Mouse (Mus musculus) heart, adult 2 months (tissue): Measurements from ENCODE around the gene Gm20479. TPM values are rescaled to one million over a fixed set of nuclear protein-coding genes. Genes with fewer than 3 reads are reported as not detected.

ENCODE experiments used
- DNase-seq, 2 experiments: peaks; one replicate each; pipeline ENCODE4 v3.0.0; 2021
- H3K27ac ChIP-seq: fragments of 200-600 bp; 2 replicates; pipeline ENCODE4 v1.8.1; 2022
- H3K27me3 ChIP-seq: fragments of 200-500 bp; 2 replicates; pipeline ENCODE4 v1.6.1; 2012; ENCODE audit warnings: mild to moderate bottlenecking, low read length, inconsistent platforms, mixed read lengths; ENCODE audit not compliant: control insufficient read depth, insufficient read depth
- H3K36me3 ChIP-seq: fragments of 200-500 bp; 2 replicates; pipeline ENCODE4 v1.6.1; 2012; ENCODE audit warnings: low read length, inconsistent platforms; ENCODE audit not compliant: control insufficient read depth, insufficient read depth
- H3K4me1 ChIP-seq: fragments of 200-500 bp; 2 replicates; pipeline ENCODE4 v1.6.1; 2011; ENCODE audit warnings: low read length; ENCODE audit not compliant: control insufficient read depth, insufficient read depth
- H3K4me3 ChIP-seq: fragments of 200-600 bp; 2 replicates; pipeline ENCODE4 v1.8.1; 2022
- H3K79me2 ChIP-seq: fragments of 200-500 bp; replicated peaks from 2 replicates; pipeline ENCODE4 v1.6.1; 2012; ENCODE audit warnings: mild to moderate bottlenecking, inconsistent platforms, low read length, moderate library complexity, mixed read lengths; ENCODE audit not compliant: control insufficient read depth, insufficient read depth
- H3K9ac ChIP-seq: fragments of 200-500 bp; 2 replicates; pipeline ENCODE4 v1.6.1; 2012; ENCODE audit warnings: low read depth, mild to moderate bottlenecking, control low read depth, inconsistent platforms, low read length, mixed read lengths
- CTCF ChIP-seq: fragments of 200-600 bp; IDR thresholded peaks from 2 replicates; pipeline ENCODE4 v1.8.1; 2022; ENCODE audit warnings: antibody characterized with exemption, mild to moderate bottlenecking, moderate library complexity
- EP300 ChIP-seq: fragments of 200-500 bp; IDR thresholded peaks from 2 replicates; pipeline ENCODE4 v1.6.1; 2011; ENCODE audit warnings: low read depth, low read length, control low read depth; ENCODE audit not compliant: insufficient read depth
- POLR2A ChIP-seq: fragments of 200-500 bp; IDR thresholded peaks from 2 replicates; pipeline ENCODE4 v1.6.1; 2011; ENCODE audit warnings: mild to moderate bottlenecking, low read depth, low read length, control low read depth; ENCODE audit not compliant: insufficient read depth
- WGBS: fragments of 180-500 bp; shearing (Covaris S2); methylation state at CpG from one replicate; pipeline ENCODE4 v1.1.7; 2018; 5-methylcytosine and 5-hydroxymethylcytosine counted together
- intact Hi-C: fragments of 180-260 bp; cut with DNase I; formaldehyde crosslinking; loops from one replicate; pipeline ENCODE4 v1.15.1; 2025
- polyA plus RNA-seq: library from polyadenylated mRNA; depleted of rRNA; stranded (reverse); fragments of >200 nt; gene quantifications from 2 replicates; pipeline ENCODE4 v1.2.3, GENCODE M21; 2012; rRNA removed
- total RNA-seq, 2 experiments: library from RNA; stranded (reverse); gene quantifications; 2 replicates each; pipeline ENCODE4 v1.2.3; 2021

The Gm20479 gene
- total and polyA plus RNA-seq, 3 experiments, result 0.52 TPM; not detected in 2

DNA sequence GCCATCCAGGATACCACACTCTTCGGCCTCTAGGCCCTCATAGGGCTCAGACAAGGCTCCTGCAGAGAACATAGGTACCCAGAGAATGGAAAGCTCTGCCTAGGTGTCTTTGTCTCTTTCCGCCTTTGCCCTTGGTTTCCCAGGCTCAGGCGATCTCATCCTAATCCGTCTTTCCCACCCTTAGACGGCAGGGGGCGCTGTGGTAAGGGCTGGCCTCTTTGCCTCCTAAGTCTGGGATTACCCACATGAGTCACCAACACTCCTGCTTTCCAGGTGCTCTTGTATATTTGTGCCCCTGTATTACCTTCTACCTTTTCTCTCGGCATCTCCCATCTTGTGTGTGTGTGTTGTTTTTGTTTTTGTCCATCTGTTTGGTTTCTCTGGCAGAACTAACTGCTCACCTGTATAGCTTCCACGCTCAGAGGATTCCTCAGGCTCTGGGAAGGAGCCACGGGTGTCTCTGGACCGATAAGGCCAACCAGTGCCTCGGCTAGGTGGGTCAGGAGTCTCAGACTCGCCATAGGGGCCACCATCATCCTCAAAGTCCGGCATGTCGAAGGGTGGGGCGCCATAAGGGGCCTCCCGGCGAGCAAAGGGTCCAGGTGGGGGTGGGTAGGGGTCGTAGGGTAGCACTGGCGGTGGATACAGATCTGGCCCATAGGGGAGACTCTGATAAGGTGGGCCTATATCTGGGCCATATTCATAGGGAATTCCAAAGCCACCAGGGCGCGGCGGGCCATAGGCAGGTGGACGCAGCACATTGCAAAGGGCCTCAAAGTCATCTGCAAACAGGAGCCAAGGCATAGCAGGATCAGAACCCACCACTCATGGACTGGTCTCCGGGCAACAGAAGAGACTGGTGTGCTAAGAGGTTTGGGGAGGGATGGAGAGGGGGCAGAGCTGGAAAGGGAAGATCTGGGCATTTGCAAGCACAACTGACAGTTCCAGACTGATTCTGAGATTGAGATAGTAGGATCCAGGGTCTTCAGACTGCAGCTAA, 50.8 kb downstream of the Gm20479 start:
- Histone ChIP-seq H3K27ac (no peak overlapping the region), H3K9ac (no peak overlapping the region), H3K4me3 (no peak overlapping the region), H3K79me2 (no peaks in the 10 kb centered on the region), H3K36me3 (peaks cover 5% of the 10 kb centered on the region; the same call in 1 of the 2 replicates), H3K4me1 (peaks cover 8% of the 10 kb centered on the region), H3K27me3 (no peaks in the 10 kb centered on the region)
- peak in 1 of 2 experiments; percentile 70 for DNase-seq
- 76% methylated on average over 24 of the region's 24 CpGs for WGBS
- intact Hi-C loops, result no loop called here
- TF ChIP-seq CTCF (peak; percentile 81), EP300 (no peak)

DNA sequence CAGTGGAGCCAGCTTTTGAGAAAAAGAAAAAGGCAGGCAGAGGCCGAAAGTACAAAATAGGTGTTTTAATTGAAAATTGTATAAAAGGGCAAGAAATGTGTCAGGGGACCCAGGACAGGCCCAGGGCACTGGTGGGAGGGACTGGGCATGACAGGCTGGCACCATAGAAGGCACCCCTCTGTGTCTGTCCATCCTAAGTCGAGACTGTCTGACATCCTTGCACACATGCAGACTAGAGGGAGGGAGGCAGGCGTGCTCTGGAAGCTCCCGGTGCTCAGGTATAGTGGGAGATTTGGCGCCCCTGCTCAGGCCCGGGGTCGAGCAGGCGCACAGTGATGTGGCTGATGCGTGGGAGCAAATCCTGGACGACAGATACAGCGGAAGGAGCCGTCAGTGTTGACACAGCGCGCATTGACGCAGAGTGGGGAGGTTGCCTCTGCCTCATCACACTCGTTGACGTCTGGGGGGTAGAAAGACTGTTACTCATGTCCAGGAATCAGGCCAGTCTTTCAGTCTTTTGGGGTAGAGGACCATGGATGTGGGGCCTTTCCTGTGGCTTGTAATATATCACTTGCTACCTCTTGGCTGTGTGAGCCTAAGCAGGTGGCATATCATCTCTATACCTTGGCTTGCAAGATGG, 52.0 kb downstream of the Gm20479 start:
- Histone ChIP-seq H3K4me1 (peaks cover 5% of the 10 kb centered on the region), H3K9ac (no peak overlapping the region), H3K4me3 (no peak overlapping the region), H3K36me3 (peaks cover 5% of the 10 kb centered on the region; the same call in 1 of the 2 replicates), H3K27ac (no peak overlapping the region), H3K27me3 (no peaks in the 10 kb centered on the region), H3K79me2 (no peaks in the 10 kb centered on the region)
- intact Hi-C loops, result no loop called here
- no peak for DNase-seq
- TF ChIP-seq POLR2A (no peak), CTCF (no peak), EP300 (no peak)
- 85% methylated on average over 17 of the region's 17 CpGs for WGBS

Other genes starting within 250 kb of the Gm20479 start
- under 1 TPM; 0.60 to 0.93 TPM for gene Cyp2f2, start 237.5 kb downstream of the Gm20479 start, total RNA-seq
- gene Cyp2f2, start 237.5 kb downstream of the Gm20479 start, polyA plus RNA-seq, result 0.94 and 220 TPM in 2 replicates
- not detected for gene Cyp2t4, start 203.7 kb downstream of the Gm20479 start, total RNA-seq
- not detected in 2 replicates for gene Cyp2t4, start 203.7 kb downstream of the Gm20479 start, polyA plus RNA-seq
- 10 to 100 TPM; 51.8 to 64.4 TPM for gene Egln2, start 190.6 kb downstream of the Gm20479 start, total RNA-seq
- gene Egln2, start 190.6 kb downstream of the Gm20479 start, polyA plus RNA-seq, result 52.4 and 57.7 TPM in 2 replicates
- gene Rab4b, start 178.5 kb downstream of the Gm20479 start, total RNA-seq, result 10 to 100 TPM; 11.0 TPM
- 22.4 and 23.1 TPM in 2 replicates for gene Rab4b, start 178.5 kb downstream of the Gm20479 start, polyA plus RNA-seq
- under 1 TPM in 1 of 2 experiments, not detected in 1; 0.16 TPM for gene Gm21983, start 176.3 kb downstream of the Gm20479 start, total RNA-seq
- not detected in 2 replicates for gene Gm21983, start 176.3 kb downstream of the Gm20479 start, polyA plus RNA-seq
- gene Mia, start 176.3 kb downstream of the Gm20479 start, total RNA-seq, result under 1 TPM in 1 of 2 experiments, not detected in 1; 0.39 TPM
- 0.50 and 0.78 TPM in 2 replicates for gene Mia, start 176.3 kb downstream of the Gm20479 start, polyA plus RNA-seq
- gene BC024978, start 161.6 kb downstream of the Gm20479 start, total RNA-seq, result 10 to 100 TPM; 14.2 TPM
- 11.3 and 13.9 TPM in 2 replicates for gene BC024978, start 161.6 kb downstream of the Gm20479 start, polyA plus RNA-seq
- gene Snrpa, start 161.1 kb downstream of the Gm20479 start, total RNA-seq, result 10 to 100 TPM; 40.6 to 41.3 TPM
- 85.0 and 87.1 TPM in 2 replicates for gene Snrpa, start 161.1 kb downstream of the Gm20479 start, polyA plus RNA-seq
- 1 to 10 TPM; 4.2 to 4.8 TPM for gene Itpkc, start 128.8 kb downstream of the Gm20479 start, total RNA-seq
- 4.2 and 4.4 TPM in 2 replicates for gene Itpkc, start 128.8 kb downstream of the Gm20479 start, polyA plus RNA-seq
- 1 to 10 TPM; 7.5 to 8.3 TPM for gene Coq8b, start 124.4 kb downstream of the Gm20479 start, total RNA-seq
- 11.6 and 19.4 TPM in 2 replicates for gene Coq8b, start 124.4 kb downstream of the Gm20479 start, polyA plus RNA-seq
- 1 to 10 TPM; 3.7 to 6.1 TPM for gene Numbl, start 99.0 kb downstream of the Gm20479 start, total RNA-seq
- gene Numbl, start 99.0 kb downstream of the Gm20479 start, polyA plus RNA-seq, result 7.8 and 9.7 TPM in 2 replicates
- gene Ltbp4, start 19.7 kb downstream of the Gm20479 start, total RNA-seq, result 100 to 1,000 TPM; 187 to 221 TPM
- gene Ltbp4, start 19.7 kb downstream of the Gm20479 start, polyA plus RNA-seq, result 349 and 374 TPM in 2 replicates
- gene Shkbp1, start 1.4 kb downstream of the Gm20479 start, total RNA-seq, result 1 to 10 TPM; 4.6 to 7.1 TPM
- gene Shkbp1, start 1.4 kb downstream of the Gm20479 start, polyA plus RNA-seq, result 17.3 and 20.2 TPM in 2 replicates
- gene Sptbn4, start 90.3 kb upstream of the Gm20479 start, total RNA-seq, result under 1 TPM; 0.18 to 0.20 TPM
- 0.23 and 0.44 TPM in 2 replicates for gene Sptbn4, start 90.3 kb upstream of the Gm20479 start, polyA plus RNA-seq
- 10 to 100 TPM; 29.9 to 31.7 TPM for gene Blvrb, start 90.6 kb upstream of the Gm20479 start, total RNA-seq
- gene Blvrb, start 90.6 kb upstream of the Gm20479 start, polyA plus RNA-seq, result 41.7 and 46.2 TPM in 2 replicates
- gene Sertad3, start 116.3 kb upstream of the Gm20479 start, total RNA-seq, result 1 to 10 TPM; 3.5 to 6.2 TPM
- gene Sertad3, start 116.3 kb upstream of the Gm20479 start, polyA plus RNA-seq, result 6.9 TPM in 2 replicates
- gene Sertad1, start 129.5 kb upstream of the Gm20479 start, total RNA-seq, result 10 to 100 TPM in 1 of 2 experiments, 1 to 10 TPM in 1; 7.6 to 10.2 TPM
- gene Sertad1, start 129.5 kb upstream of the Gm20479 start, polyA plus RNA-seq, result 12.2 and 14.0 TPM in 2 replicates
- under 1 TPM; 0.59 to 0.81 TPM for gene Prx, start 141.9 kb upstream of the Gm20479 start, total RNA-seq
- gene Prx, start 141.9 kb upstream of the Gm20479 start, polyA plus RNA-seq, result 0.59 and 0.61 TPM in 2 replicates
- gene Hipk4, start 165.8 kb upstream of the Gm20479 start, total RNA-seq, result under 1 TPM; 0.10 to 0.14 TPM
- 0.20 and 0.21 TPM in 2 replicates for gene Hipk4, start 165.8 kb upstream of the Gm20479 start, polyA plus RNA-seq
- gene Pld3, start 195.8 kb upstream of the Gm20479 start, total RNA-seq, result 10 to 100 TPM; 22.9 to 30.6 TPM
- gene Pld3, start 195.8 kb upstream of the Gm20479 start, polyA plus RNA-seq, result 54.8 and 68.1 TPM in 2 replicates
- gene 2310022A10Rik, start 195.8 kb upstream of the Gm20479 start, total RNA-seq, result 10 to 100 TPM; 72.0 to 72.1 TPM
- gene 2310022A10Rik, start 195.8 kb upstream of the Gm20479 start, polyA plus RNA-seq, result 79.5 and 87.4 TPM in 2 replicates
- gene Akt2, start 234.1 kb upstream of the Gm20479 start, total RNA-seq, result 100 to 1,000 TPM; 181 to 219 TPM
- 134 and 181 TPM in 2 replicates for gene Akt2, start 234.1 kb upstream of the Gm20479 start, polyA plus RNA-seq